Mouse (Mus musculus): ENCODE results near the gene Tmem127. TPM values are rescaled to one million over a fixed set of nuclear protein-coding genes. Genes with fewer than 3 reads are reported as not detected.

Tmem127 gene
- polyA plus RNA-seq (2012; rRNA removed), result 112 and 148 TPM in 2 replicates

GRCm38 (mm10) chr2:127247592-127248333, at the start of gene Tmem127, which contains the start of gene Ciao1:
TSS of gene Tmem127 (plus strand) at chr2:127247908.
TSS of gene Ciao1 (minus strand) at chr2:127247816.

GRCm38 (mm10) chr2:127207547-127208451, 39.9 kb upstream of the Tmem127 start, which contains the start of the genes 1810024B03Rik and Snrnp200:
TSS of gene 1810024B03Rik (minus strand) at chr2:127208280.
TSS of gene Snrnp200 (plus strand) at chr2:127208386.

GRCm38 (mm10) chr2:127269491-127270299, 22.0 kb downstream of the Tmem127 start, which contains the start of gene Stard7:
TSS of gene Stard7 (plus strand) at chr2:127270218.

Other genes starting within 250 kb of the Tmem127 start
- 1.5 and 1.7 TPM in 2 replicates for gene Ap4e1, start 239.2 kb upstream of the Tmem127 start, polyA plus RNA-seq (2012; rRNA removed)
- 3.8 TPM in 2 replicates for gene Blvra, start 177.2 kb upstream of the Tmem127 start, polyA plus RNA-seq (2012; rRNA removed)
- gene Ncaph, start 114.0 kb upstream of the Tmem127 start, polyA plus RNA-seq (2012; rRNA removed), result 2.4 and 2.7 TPM in 2 replicates
- 2.9 and 3.5 TPM in 2 replicates for gene Itpripl1, start 104.5 kb upstream of the Tmem127 start, polyA plus RNA-seq (2012; rRNA removed)
- gene 1810024B03Rik, start 39.6 kb upstream of the Tmem127 start, polyA plus RNA-seq (2012; rRNA removed), result 0.45 and 0.52 TPM in 2 replicates
- gene Snrnp200, start 39.5 kb upstream of the Tmem127 start, polyA plus RNA-seq (2012; rRNA removed), result 25.6 and 26.6 TPM in 2 replicates
- gene Ciao1, start 92 bp upstream of the Tmem127 start, polyA plus RNA-seq (2012; rRNA removed), result 52.3 and 56.8 TPM in 2 replicates
- 60.3 and 81.2 TPM in 2 replicates for gene Stard7, start 22.3 kb downstream of the Tmem127 start, polyA plus RNA-seq (2012; rRNA removed)
- gene Dusp2, start 88.3 kb downstream of the Tmem127 start, polyA plus RNA-seq (2012; rRNA removed), result 5.4 and 6.0 TPM in 2 replicates
- not detected in 2 replicates for gene Astl, start 90.7 kb downstream of the Tmem127 start, polyA plus RNA-seq (2012; rRNA removed)
- gene Adra2b, start 115.3 kb downstream of the Tmem127 start, polyA plus RNA-seq (2012; rRNA removed), result 0.59 and 0.71 TPM in 2 replicates
- gene Gpat2, start 177.3 kb downstream of the Tmem127 start, polyA plus RNA-seq (2012; rRNA removed), result 0.13 and 0.25 TPM in 2 replicates
- 13.1 and 13.8 TPM in 2 replicates for gene Fahd2a, start 196.7 kb downstream of the Tmem127 start, polyA plus RNA-seq (2012; rRNA removed)

Measured in colon, adult 2 months (tissue).